Mouse (Mus musculus): Measurements from ENCODE around the gene Zfp758. TPM values are rescaled to one million over a fixed set of nuclear protein-coding genes. Genes with fewer than 3 reads are reported as not detected.

Gene Zfp758
- polyA plus RNA-seq, 1 experiment from 2014 or later: 7.4 TPM

DNA sequence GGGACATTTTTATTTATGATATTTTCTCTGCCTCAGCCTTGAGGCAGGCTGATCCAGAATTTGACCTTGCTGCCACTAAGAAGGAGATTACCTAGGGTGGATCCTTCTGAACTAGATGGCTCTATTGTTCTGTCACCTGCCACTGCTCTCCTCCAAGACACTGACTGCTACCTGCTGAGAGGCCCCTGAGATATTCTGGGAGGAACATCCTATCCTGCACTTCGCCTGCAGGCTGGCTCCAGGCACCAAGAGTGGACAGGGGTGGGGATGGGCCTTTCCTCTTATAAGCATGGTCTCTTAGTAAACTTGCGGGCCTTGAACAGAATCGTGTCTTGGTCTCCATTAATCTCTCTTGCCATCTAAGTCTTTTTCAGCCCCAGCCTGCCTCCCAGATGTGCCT lies 2.6 kb downstream of the Zfp758 start:
- Histone ChIP-seq H3K36me3 (ENCODE audit: insufficient read depth, low read length) (no peaks in the 10 kb centered on the region), H3K27me3 (replicated peaks; ENCODE audit: insufficient read depth, low read length) (no peaks in the 10 kb centered on the region), H3K9ac (replicated peaks; ENCODE audit: low read depth) (no peak overlapping the region), H3K4me2 (replicated peaks; ENCODE audit: low read depth, low read length) (no peak overlapping the region), H3K9me3 (ENCODE audit: low read length) (0 out of 2 replicates have a peak, but pooled peaks cover 3% of the 10 kb centered on the region), H3K4me1 (ENCODE audit: insufficient read depth, low read depth, low read length) (no peaks in the 10 kb centered on the region), H3K4me3 (ENCODE audit: low read depth, low read length) (no peak overlapping the region), H3K27ac (ENCODE audit: low read length) (no peak overlapping the region)
- DNase-seq (ENCODE audit: low spot score) (no peak), ATAC-seq (no peak)
- TF ChIP-seq EP300 (IDR thresholded peaks at IDR 0.05) (no peak), CTCF (IDR thresholded peaks at IDR 0.05) (no peak)
- 95% methylated on average over 3 of the region's 3 CpGs for WGBS

DNA sequence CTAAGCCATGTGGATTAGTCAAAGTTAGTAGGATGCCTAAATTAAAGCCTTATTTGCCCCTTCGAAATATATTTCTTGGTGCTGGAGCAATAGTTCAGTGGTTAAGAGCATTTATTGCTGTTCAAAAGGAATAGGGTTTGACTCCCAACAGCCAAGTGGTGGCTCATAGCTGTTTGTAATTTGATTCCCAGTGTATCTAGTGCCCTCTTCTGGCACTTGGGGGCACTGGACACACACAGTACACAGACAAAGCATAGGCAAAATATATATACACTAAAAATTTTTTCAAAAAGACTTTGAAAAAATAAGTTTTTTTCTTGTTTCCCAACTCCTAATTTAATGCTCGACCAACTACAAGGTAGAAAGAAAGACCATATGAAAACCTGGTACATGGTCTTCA lies 49.5 kb downstream of the Zfp758 start:
- Histone ChIP-seq H3K4me2 (replicated peaks; ENCODE audit: low read depth, low read length) (no peak overlapping the region), H3K36me3 (ENCODE audit: insufficient read depth, low read length) (no peaks in the 10 kb centered on the region), H3K9me3 (ENCODE audit: low read length) (no peaks in the 10 kb centered on the region), H3K9ac (replicated peaks; ENCODE audit: low read depth) (no peak overlapping the region), H3K4me3 (ENCODE audit: low read depth, low read length) (no peak overlapping the region), H3K27ac (ENCODE audit: low read length) (no peak overlapping the region), H3K27me3 (replicated peaks; ENCODE audit: insufficient read depth, low read length) (no peaks in the 10 kb centered on the region), H3K4me1 (ENCODE audit: insufficient read depth, low read depth, low read length) (no peaks in the 10 kb centered on the region)
- 73% methylated on average over 2 of the region's 2 CpGs for WGBS
- ATAC-seq: no peak
- DNase-seq (ENCODE audit: low spot score): peak; percentile 55
- TF ChIP-seq CTCF (IDR thresholded peaks at IDR 0.05) (peak; percentile 67), EP300 (IDR thresholded peaks at IDR 0.05) (no peak)

GRCm38 (mm10) chr17:22417510-22417909 lies 56.3 kb downstream of the Zfp758 start:
- Histone ChIP-seq H3K4me2 (replicated peaks; ENCODE audit: low read depth, low read length) (no peak overlapping the region), H3K27ac (ENCODE audit: low read length) (no peak overlapping the region), H3K27me3 (replicated peaks; ENCODE audit: insufficient read depth, low read length) (no peaks in the 10 kb centered on the region), H3K4me1 (ENCODE audit: insufficient read depth, low read depth, low read length) (no peaks in the 10 kb centered on the region), H3K36me3 (ENCODE audit: insufficient read depth, low read length) (no peaks in the 10 kb centered on the region), H3K9ac (replicated peaks; ENCODE audit: low read depth) (no peak overlapping the region), H3K4me3 (ENCODE audit: low read depth, low read length) (no peak overlapping the region), H3K9me3 (ENCODE audit: low read length) (no peaks in the 10 kb centered on the region)
- peak; percentile 86 for TF ChIP-seq CTCF (IDR thresholded peaks at IDR 0.05)
- no peak for TF ChIP-seq EP300 (IDR thresholded peaks at IDR 0.05)
- 2% methylated on average over 3 of the region's 3 CpGs for WGBS
- ATAC-seq (0 out of 2 replicates have a peak, but pooled peaks have one; percentile 35), DNase-seq (ENCODE audit: low spot score) (peak; percentile 67)

DNA sequence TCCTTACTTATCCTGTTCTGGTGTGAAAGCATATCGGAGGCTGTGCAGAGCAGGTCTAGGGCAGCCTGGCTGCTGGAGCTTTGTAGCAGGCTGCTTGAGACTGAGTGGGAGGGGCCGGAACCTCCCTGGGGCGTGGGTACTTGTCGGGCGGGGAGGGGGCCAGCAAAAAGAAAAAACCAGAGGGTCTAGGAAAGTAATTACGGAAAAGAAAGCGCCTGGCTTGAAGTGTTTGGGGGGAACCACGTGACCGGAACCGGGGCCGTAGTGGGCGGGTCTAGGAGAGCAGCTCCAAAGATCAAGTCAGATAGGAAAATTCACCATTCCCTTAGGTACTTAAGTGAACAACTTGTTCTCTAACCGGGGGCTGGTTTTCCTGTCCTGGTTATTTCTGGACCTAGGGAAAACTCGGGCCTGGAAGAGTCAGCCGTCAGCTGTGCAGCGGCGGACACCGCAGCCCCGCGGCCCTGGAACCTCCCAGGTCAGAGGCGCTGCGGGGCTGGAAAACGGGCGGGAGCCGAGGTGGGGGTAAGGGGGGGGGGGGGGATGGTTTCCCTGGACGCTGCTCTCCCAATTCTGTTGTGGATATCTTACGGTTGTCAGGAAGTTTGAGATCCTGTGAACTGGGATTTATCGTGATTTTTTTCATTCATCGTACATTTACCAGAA lies 62.8 kb downstream of the Zfp758 start, which contains the start of gene Zfp946:
Gene Zfp946 (plus strand): TSS at position 271 of the 666 bp plus-strand sequence.
- peak; percentile 15; the same call in 1 of the 2 replicates for TF ChIP-seq EP300 (IDR thresholded peaks at IDR 0.05)
- TF ChIP-seq CTCF (IDR thresholded peaks at IDR 0.05): no peak
- Histone ChIP-seq H3K27ac (ENCODE audit: low read length) (peak within 1 kb of the TSS; percentile 75), H3K27me3 (replicated peaks; ENCODE audit: insufficient read depth, low read length) (no peaks in the 10 kb centered on the region), H3K9ac (replicated peaks; ENCODE audit: low read depth) (peak within 1 kb of the TSS; percentile 62), H3K4me1 (ENCODE audit: insufficient read depth, low read depth, low read length) (no peaks in the 10 kb centered on the region), H3K4me2 (replicated peaks; ENCODE audit: low read depth, low read length) (peak within 1 kb of the TSS; percentile 66), H3K36me3 (ENCODE audit: insufficient read depth, low read length) (no peaks in the 10 kb centered on the region), H3K9me3 (ENCODE audit: low read length) (no peaks in the 10 kb centered on the region), H3K4me3 (ENCODE audit: low read depth, low read length) (peak within 1 kb of the TSS; percentile 71)
- WGBS: under 1% methylated on average over 22 of the region's 29 CpGs
- peak; percentile 94 for ATAC-seq
- peak; percentile 92 for DNase-seq (ENCODE audit: low spot score)

- ATAC-seq (0 out of 2 replicates have a peak, but pooled peaks have one; percentile 6), DNase-seq (ENCODE audit: low spot score) (peak; percentile 43)
- Histone ChIP-seq H3K4me1 (ENCODE audit: insufficient read depth, low read depth, low read length) (no peaks in the 10 kb centered on the region), H3K27ac (ENCODE audit: low read length) (peak overlapping the region; percentile 75; the same call in 1 of the 2 replicates), H3K9ac (replicated peaks; ENCODE audit: low read depth) (peak overlapping the region; percentile 62), H3K4me2 (replicated peaks; ENCODE audit: low read depth, low read length) (peak overlapping the region; percentile 66), H3K27me3 (replicated peaks; ENCODE audit: insufficient read depth, low read length) (no peaks in the 10 kb centered on the region), H3K9me3 (ENCODE audit: low read length) (no peaks in the 10 kb centered on the region), H3K36me3 (ENCODE audit: insufficient read depth, low read length) (no peaks in the 10 kb centered on the region), H3K4me3 (ENCODE audit: low read depth, low read length) (peak overlapping the region; percentile 71)
- 3% methylated on average over 12 of the region's 12 CpGs for WGBS
- TF ChIP-seq CTCF (IDR thresholded peaks at IDR 0.05) (no peak), EP300 (IDR thresholded peaks at IDR 0.05) (no peak)
These were observed 63.5 kb downstream of the Zfp758 start for GRCm38 (mm10) chr17:22424636-22425354.

Other genes with a start within 250 kb of the Zfp758 start
- gene Zfp947, start 195.3 kb upstream of the Zfp758 start, polyA plus RNA-seq (2015; fragmentation: Nextera tagmentation; extraction: Ambion mirVana): 1.6 and 1.9 TPM in 2 replicates
- gene Zfp994, start 135.8 kb upstream of the Zfp758 start, polyA plus RNA-seq (2015; fragmentation: Nextera tagmentation; extraction: Ambion mirVana): 2.8 and 3.0 TPM in 2 replicates
- 9.5 and 10.5 TPM in 2 replicates for gene CT030661.1, start 46.6 kb upstream of the Zfp758 start, polyA plus RNA-seq (2015; fragmentation: Nextera tagmentation; extraction: Ambion mirVana)
- 8.5 and 9.1 TPM in 2 replicates for gene Zfp944, start 53 bp upstream of the Zfp758 start, polyA plus RNA-seq (2015; fragmentation: Nextera tagmentation; extraction: Ambion mirVana)
- gene Zfp946, start 62.8 kb downstream of the Zfp758 start, polyA plus RNA-seq (2015; fragmentation: Nextera tagmentation; extraction: Ambion mirVana): 5.7 and 5.9 TPM in 2 replicates
- gene Vmn2r111, start 212.0 kb downstream of the Zfp758 start, polyA plus RNA-seq (2015; fragmentation: Nextera tagmentation; extraction: Ambion mirVana): not detected in 2 replicates
- gene Vmn2r112, start 239.5 kb downstream of the Zfp758 start, polyA plus RNA-seq (2015; fragmentation: Nextera tagmentation; extraction: Ambion mirVana): not detected in 2 replicates